Mouse (Mus musculus) thymus, adult 2 months (tissue): Measurements from ENCODE around the gene Fam76b. TPM values are rescaled to one million over a fixed set of nuclear protein-coding genes. Genes with fewer than 3 reads are reported as not detected.
A peak's percentile ranks its signal among the peaks of the same experiment; 100 is the strongest.

Source experiments
- DNase-seq: peaks from one replicate; pipeline ENCODE4 v3.0.0; 2021
- H3K27ac ChIP-seq: fragments of 200-500 bp; 2 replicates; pipeline ENCODE4 v1.5.1; 2012; ENCODE audit warnings: low read length, control low read depth; ENCODE audit not compliant: control insufficient read depth, insufficient read depth
- H3K27me3 ChIP-seq: fragments of 200-500 bp; 2 replicates; pipeline ENCODE4 v1.6.1; 2012; ENCODE audit warnings: mild to moderate bottlenecking, low read length, moderate library complexity, mixed read lengths; ENCODE audit not compliant: control insufficient read depth, insufficient read depth
- H3K36me3 ChIP-seq: fragments of 200-500 bp; 2 replicates; pipeline ENCODE4 v1.6.1; 2012; ENCODE audit warnings: mild to moderate bottlenecking, low read length, moderate library complexity; ENCODE audit not compliant: control insufficient read depth, insufficient read depth
- H3K4me1 ChIP-seq: fragments of 200-500 bp; replicated peaks from 2 replicates; pipeline ENCODE4 v1.6.1; 2012; ENCODE audit warnings: low read length; ENCODE audit not compliant: control insufficient read depth, insufficient read depth
- H3K4me3 ChIP-seq: fragments of 200-500 bp; 2 replicates; pipeline ENCODE4 v1.5.1; 2012; ENCODE audit warnings: mild to moderate bottlenecking, low read length, control low read depth, moderate library complexity; ENCODE audit not compliant: control insufficient read depth, insufficient read depth
- CTCF ChIP-seq: fragments of 200-500 bp; IDR thresholded peaks from 2 replicates; pipeline ENCODE4 v1.5.1; 2012; ENCODE audit warnings: mild to moderate bottlenecking, control low read depth, low read length, moderate library complexity, borderline replicate concordance; ENCODE audit not compliant: control insufficient read depth, poor library complexity, insufficient read depth; ENCODE audit errors: extremely low read depth
- POLR2A ChIP-seq: fragments of 200-500 bp; IDR thresholded peaks from 2 replicates; pipeline ENCODE4 v1.6.1; 2012; ENCODE audit warnings: mild to moderate bottlenecking, low read length, control low read depth, moderate library complexity; ENCODE audit not compliant: control insufficient read depth, poor library complexity, insufficient read depth; ENCODE audit errors: extremely low read depth
- WGBS: fragments of 180-500 bp; shearing (Covaris S2); methylation state at CpG from one replicate; pipeline ENCODE4 v1.1.7; 2018; 5-methylcytosine and 5-hydroxymethylcytosine counted together
- polyA plus RNA-seq: library from polyadenylated mRNA; depleted of rRNA; stranded (reverse); fragments of >200 nt; gene quantifications from 2 replicates; pipeline ENCODE4 v1.2.3, GENCODE M21; 2012

Fam76b gene
- polyA plus RNA-seq, 1 experiment, result 17.2 TPM

DNA sequence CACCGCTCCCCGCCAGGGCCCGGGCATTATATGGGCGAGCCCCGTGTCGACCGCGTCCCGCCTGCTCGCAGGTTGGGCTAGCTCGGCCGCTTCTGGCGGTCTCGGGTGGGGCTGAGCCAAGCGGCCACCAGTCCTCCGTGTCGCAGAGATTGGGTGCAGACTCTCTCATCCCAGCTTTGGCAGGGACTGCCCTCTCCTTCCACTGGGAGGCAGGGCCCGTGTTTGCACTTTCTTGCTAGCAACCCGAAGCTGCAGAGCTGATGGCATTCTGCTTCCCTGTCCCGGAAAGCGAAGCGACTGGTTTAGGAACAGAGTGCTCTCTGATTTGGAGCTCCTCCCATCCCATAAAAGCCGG is 548 bp downstream of the Fam76b start:
- Histone ChIP-seq H3K4me3 (peak overlapping the region; percentile 76), H3K27me3 (no peaks in the 10 kb centered on the region), H3K4me1 (no peaks in the 10 kb centered on the region), H3K27ac (peak overlapping the region; percentile 0; the same call in 1 of the 2 replicates), H3K36me3 (peaks cover 14% of the 10 kb centered on the region)
- DNase-seq, result no peak
- under 1% methylated on average over 23 of the region's 23 CpGs for WGBS
- TF ChIP-seq CTCF (no peak), POLR2A (no peak)

GRCm38 (mm10) chr9:13835256-13835655 is 7.7 kb downstream of the Fam76b start:
- no peak overlapping the region for H3K4me3 ChIP-seq
- 83% methylated on average over 3 of the region's 3 CpGs for WGBS
- no peaks in the 10 kb centered on the region for H3K4me1 ChIP-seq
- TF ChIP-seq POLR2A, result no peak
- peaks cover 71% of the 10 kb centered on the region for H3K36me3 ChIP-seq
- no peak overlapping the region for H3K27ac ChIP-seq
- H3K27me3 ChIP-seq, result no peaks in the 10 kb centered on the region
- DNase-seq, result no peak

GRCm38 (mm10) chr9:13836726-13837125 is 9.2 kb downstream of the Fam76b start:
- Histone ChIP-seq H3K27ac (no peak overlapping the region), H3K4me1 (no peaks in the 10 kb centered on the region), H3K4me3 (no peak overlapping the region), H3K36me3 (peaks cover 82% of the 10 kb centered on the region), H3K27me3 (no peaks in the 10 kb centered on the region)
- WGBS, result 88% methylated on average over 2 of the region's 2 CpGs
- no peak for DNase-seq
- TF ChIP-seq CTCF (no peak), POLR2A (no peak)

GRCm38 (mm10) chr9:13847591-13847990 is 20.1 kb downstream of the Fam76b start:
- Histone ChIP-seq H3K27ac (no peak overlapping the region), H3K36me3 (peaks cover 29% of the 10 kb centered on the region), H3K27me3 (no peaks in the 10 kb centered on the region), H3K4me1 (no peaks in the 10 kb centered on the region), H3K4me3 (no peak overlapping the region)
- WGBS, result 86% methylated on average over 3 of the region's 3 CpGs
- no peak for DNase-seq
- no peak for TF ChIP-seq POLR2A
- no peak for TF ChIP-seq CTCF

- DNase-seq, result no peak
- no peaks in the 10 kb centered on the region for H3K27me3 ChIP-seq
- H3K4me1 ChIP-seq, result no peaks in the 10 kb centered on the region
- 94% methylated on average over 10 of the region's 10 CpGs for WGBS
- H3K36me3 ChIP-seq, result peaks cover 19% of the 10 kb centered on the region
- no peak overlapping the region for H3K27ac ChIP-seq
- no peak overlapping the region for H3K4me3 ChIP-seq
- TF ChIP-seq POLR2A (no peak), CTCF (no peak)
These were observed 21.3 kb downstream of the Fam76b start for GRCm38 (mm10) chr9:13848481-13849480.

DNA sequence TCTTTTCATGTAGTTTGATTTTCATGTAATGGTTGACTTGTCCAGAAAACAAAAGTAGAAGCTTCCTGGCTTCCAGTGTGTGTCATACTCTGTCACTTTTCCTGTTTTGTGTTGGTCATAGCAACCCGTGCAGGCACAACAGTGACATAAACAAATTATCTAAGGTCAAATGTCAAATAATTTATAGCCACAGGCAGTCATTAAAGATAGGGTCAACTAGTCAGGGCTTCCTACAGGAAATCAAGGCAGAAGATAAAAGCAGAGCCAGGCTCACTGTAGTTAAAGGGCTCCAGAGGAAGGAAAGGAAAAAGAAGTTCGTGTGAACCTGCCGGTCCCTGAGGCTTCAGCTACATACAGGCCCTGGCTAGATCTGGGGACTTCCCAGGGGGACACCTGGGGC is 26.4 kb downstream of the Fam76b start:
- no peaks in the 10 kb centered on the region for H3K4me1 ChIP-seq
- DNase-seq, result no peak
- H3K4me3 ChIP-seq, result no peak overlapping the region
- TF ChIP-seq POLR2A, result no peak
- no peak for TF ChIP-seq CTCF
- no peak overlapping the region for H3K27ac ChIP-seq
- no peaks in the 10 kb centered on the region for H3K36me3 ChIP-seq
- no peaks in the 10 kb centered on the region for H3K27me3 ChIP-seq
- WGBS, result 64% methylated on average over 3 of the region's 3 CpGs
